Mouse (Mus musculus): ENCODE measurements around the gene Gm17267.
"Not testable (repeated sequence)": the region's sequence is repeated elsewhere in the genome, so short reads cannot be mapped to it uniquely, and the experiment has no call there.

Gene Gm17267

DNA sequence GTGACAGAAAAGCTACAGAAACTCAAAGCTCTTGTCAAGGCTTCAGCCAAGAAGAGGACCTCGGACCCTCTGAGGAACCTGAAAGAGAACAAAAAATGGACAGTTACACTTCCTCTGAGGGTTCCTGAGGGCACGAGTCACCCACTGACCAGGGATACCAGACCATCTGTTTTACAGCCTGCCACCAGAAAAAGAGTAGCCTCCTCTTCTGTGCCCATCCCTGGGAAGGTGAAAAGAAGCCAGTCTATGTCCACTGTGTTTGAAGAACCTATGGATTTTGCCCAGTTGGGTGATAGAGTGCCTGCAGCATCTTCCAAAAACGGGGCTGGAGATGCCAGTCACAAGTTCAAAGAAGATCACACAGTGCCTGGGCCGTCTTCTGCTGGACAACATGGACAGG lies at the start of gene Gm17267:
Gm17267 (plus strand) TSS at position 301 of the 400 bp plus-strand sequence.
- not testable (repeated sequence) for DNase-seq (ENCODE audit: low read depth)

All from c-Kit-positive CD71-positive TER-119-negative erythroid progenitor cells, embryonic 14.5 days (primary cell).